Mouse (Mus musculus): ENCODE data around the gene Adssl1.

Adssl1 gene

GRCm38 (mm10) chr12:112619686-112620353, at the start of gene Adssl1:
Gene Adssl1, plus strand, starts transcription at chr12:112620045.
- DNase-seq = peak; percentile 51 to 59

GRCm38 (mm10) chr12:112570160-112570559, 49.7 kb upstream of the Adssl1 start:
- DNase-seq = no peak

- no peak for DNase-seq
Measured at GRCm38 (mm10) chr12:112571064-112571463, 48.8 kb upstream of the Adssl1 start.

- no peak for DNase-seq
Measured at GRCm38 (mm10) chr12:112575274-112575986, 44.4 kb upstream of the Adssl1 start.

GRCm38 (mm10) chr12:112576341-112576740, 43.5 kb upstream of the Adssl1 start:
- DNase-seq = no peak

- no peak for DNase-seq
Measured at GRCm38 (mm10) chr12:112576749-112577148, 43.1 kb upstream of the Adssl1 start.

GRCm38 (mm10) chr12:112578296-112579090, 41.4 kb upstream of the Adssl1 start:
- no peak for DNase-seq

GRCm38 (mm10) chr12:112579430-112579829, 40.4 kb upstream of the Adssl1 start:
- DNase-seq = no peak

GRCm38 (mm10) chr12:112579926-112580325, 39.9 kb upstream of the Adssl1 start:
- DNase-seq = no peak

- no peak for DNase-seq
Measured at GRCm38 (mm10) chr12:112581113-112581512, 38.7 kb upstream of the Adssl1 start.

GRCm38 (mm10) chr12:112584954-112585353, 34.9 kb upstream of the Adssl1 start:
- no peak for DNase-seq

- no peak for DNase-seq
Measured at GRCm38 (mm10) chr12:112585924-112586538, 33.8 kb upstream of the Adssl1 start.

- DNase-seq = peak; percentile 64 to 65
Measured at GRCm38 (mm10) chr12:112587125-112588124, 32.4 kb upstream of the Adssl1 start.

GRCm38 (mm10) chr12:112588426-112589256, 31.2 kb upstream of the Adssl1 start, which contains the start of gene Inf2:
Gene Inf2, plus strand, starts transcription at chr12:112588784.
- peak; percentile 53 to 59 for DNase-seq

GRCm38 (mm10) chr12:112589491-112590191, 30.2 kb upstream of the Adssl1 start:
- DNase-seq = no peak

GRCm38 (mm10) chr12:112590566-112591239, 29.1 kb upstream of the Adssl1 start:
- peak; percentile 85 to 93 for DNase-seq

- no peak for DNase-seq
Measured at GRCm38 (mm10) chr12:112591240-112591639, 28.6 kb upstream of the Adssl1 start.

GRCm38 (mm10) chr12:112591730-112592129, 28.1 kb upstream of the Adssl1 start:
- DNase-seq = no peak

GRCm38 (mm10) chr12:112592985-112593734, 26.7 kb upstream of the Adssl1 start:
- no peak for DNase-seq
